Mouse (Mus musculus): ENCODE data around the gene Zmynd8. TPM values are rescaled to one million over a fixed set of nuclear protein-coding genes. Genes with fewer than 3 reads are reported as not detected.
A peak's percentile ranks its signal among the peaks of the same experiment; 100 is the strongest.

Zmynd8 gene
- total RNA-seq, 2 experiments from 2014 or later: 61.4 to 61.9 TPM

GRCm38 (mm10) chr2:165881220-165881584, 17.6 kb downstream of the Zmynd8 start:
- DNase-seq (ENCODE audit: low spot score in 2 of 2): no peak

- DNase-seq (ENCODE audit: low spot score in 2 of 2): peak in 1 of 2 experiments; percentile 49
These were observed 18.2 kb downstream of the Zmynd8 start for GRCm38 (mm10) chr2:165880501-165881182.

- DNase-seq (ENCODE audit: low spot score in 2 of 2): no peak
These were observed 19.2 kb downstream of the Zmynd8 start for GRCm38 (mm10) chr2:165879403-165880178.

GRCm38 (mm10) chr2:165878907-165879361, 19.9 kb downstream of the Zmynd8 start:
- DNase-seq (ENCODE audit: low spot score in 2 of 2): no peak

GRCm38 (mm10) chr2:165878021-165878585, 20.7 kb downstream of the Zmynd8 start:
- no peak for DNase-seq (ENCODE audit: low spot score in 2 of 2)

GRCm38 (mm10) chr2:165877180-165877579, 21.6 kb downstream of the Zmynd8 start:
- no peak for DNase-seq (ENCODE audit: low spot score in 2 of 2)

GRCm38 (mm10) chr2:165876201-165876918, 22.5 kb downstream of the Zmynd8 start:
- DNase-seq (ENCODE audit: low spot score in 2 of 2): no peak

GRCm38 (mm10) chr2:165875406-165875955, 23.3 kb downstream of the Zmynd8 start:
- no peak for DNase-seq (ENCODE audit: low spot score in 2 of 2)

- DNase-seq (ENCODE audit: low spot score in 2 of 2): peak in 1 of 2 experiments; percentile 50
These were observed 24.1 kb downstream of the Zmynd8 start for GRCm38 (mm10) chr2:165874461-165875339.

- DNase-seq (ENCODE audit: low spot score in 2 of 2): no peak
These were observed 25.0 kb downstream of the Zmynd8 start for GRCm38 (mm10) chr2:165873777-165874176.

- no peak for DNase-seq (ENCODE audit: low spot score in 2 of 2)
These were observed 25.6 kb downstream of the Zmynd8 start for GRCm38 (mm10) chr2:165873196-165873595.

- no peak for DNase-seq (ENCODE audit: low spot score in 2 of 2)
These were observed 29.6 kb downstream of the Zmynd8 start for GRCm38 (mm10) chr2:165869257-165869656.

- DNase-seq (ENCODE audit: low spot score in 2 of 2): no peak
These were observed 30.2 kb downstream of the Zmynd8 start for GRCm38 (mm10) chr2:165868522-165869175.

GRCm38 (mm10) chr2:165867549-165867948, 31.3 kb downstream of the Zmynd8 start:
- DNase-seq (ENCODE audit: low spot score in 2 of 2): no peak

- DNase-seq (ENCODE audit: low spot score in 2 of 2): no peak
These were observed 31.8 kb downstream of the Zmynd8 start for GRCm38 (mm10) chr2:165866951-165867387.

- no peak for DNase-seq (ENCODE audit: low spot score in 2 of 2)
These were observed 32.4 kb downstream of the Zmynd8 start for GRCm38 (mm10) chr2:165866412-165866811.

GRCm38 (mm10) chr2:165864769-165865168, 34.0 kb downstream of the Zmynd8 start:
- no peak for DNase-seq (ENCODE audit: low spot score in 2 of 2)

GRCm38 (mm10) chr2:165861683-165862594, 36.9 kb downstream of the Zmynd8 start:
- no peak for DNase-seq (ENCODE audit: low spot score in 2 of 2)
